Mouse (Mus musculus) MEL (cell line): Measurements from ENCODE around the gene Drosha. TPM values are rescaled to one million over a fixed set of nuclear protein-coding genes. Genes with fewer than 3 reads are reported as not detected.

Experiments used
- DNase-seq: peaks from one replicate; pipeline ENCODE4 v3.0.0; 2011; ENCODE audit warnings: low read depth, low spot score
- H3K27ac ChIP-seq: 2 replicates; pipeline ENCODE4 v1.5.1; 2012; ENCODE audit warnings: low read depth, mild to moderate bottlenecking, control low read depth, low read length, moderate library complexity; ENCODE audit not compliant: control insufficient read depth
- H3K27me3 ChIP-seq, 2 experiments: fragments of 150-350 bp in 1 of 2; sonication (generic) in 1 of 2; 2 replicates each; pipeline ENCODE4 v1.6.1; 2012; ENCODE audit warnings: low read length in 2 of 2, mild to moderate bottlenecking in 2 of 2, improper control_type of control experiment in 1 of 2, moderate library complexity in 1 of 2; ENCODE audit not compliant: insufficient read depth in 2 of 2, control insufficient read depth in 1 of 2
- H3K36me3 ChIP-seq, 2 experiments: 2 replicates each; pipeline ENCODE4 v1.6.1; 2012 to 2014; ENCODE audit warnings: low read length in 2 of 2, improper control_type of control experiment in 1 of 2, inconsistent platforms in 1 of 2, mild to moderate bottlenecking in 1 of 2; ENCODE audit not compliant: insufficient read depth in 2 of 2, control insufficient read depth in 1 of 2
- H3K4me1 ChIP-seq, 2 experiments: fragments of 150-350 bp in 1 of 2; sonication (generic) in 1 of 2; 2 replicates each; pipeline ENCODE4 v1.6.1; 2012; ENCODE audit warnings: low read length in 2 of 2, improper control_type of control experiment in 1 of 2, mild to moderate bottlenecking in 1 of 2; ENCODE audit not compliant: insufficient read depth in 2 of 2, control insufficient read depth in 1 of 2
- H3K4me3 ChIP-seq, 2 experiments: fragments of 150-350 bp in 1 of 2; sonication (generic) in 1 of 2; 2 replicates each; pipeline ENCODE4 v1.5.1; 2012; ENCODE audit warnings: low read depth in 2 of 2, low read length in 2 of 2, mild to moderate bottlenecking in 2 of 2, moderate library complexity in 2 of 2, control low read depth in 1 of 2, improper control_type of control experiment in 1 of 2; ENCODE audit not compliant: control insufficient read depth in 1 of 2, insufficient read depth in 1 of 2
- H3K79me2 ChIP-seq: 2 replicates; pipeline ENCODE4 v1.6.1; 2012; ENCODE audit warnings: mild to moderate bottlenecking, low read length, moderate library complexity; ENCODE audit not compliant: control insufficient read depth, poor library complexity, insufficient read depth
- H3K9ac ChIP-seq: 2 replicates; pipeline ENCODE4 v1.6.1; 2012; ENCODE audit warnings: low read depth, mild to moderate bottlenecking, control low read depth, low read length, moderate library complexity; ENCODE audit not compliant: control insufficient read depth, poor library complexity, severe bottlenecking
- H3K9me3 ChIP-seq: fragments of 150-350 bp; sonication (generic); replicated peaks from 2 replicates; pipeline ENCODE4 v1.6.1; 2012; ENCODE audit warnings: mild to moderate bottlenecking, low read length, improper control_type of control experiment, moderate library complexity; ENCODE audit not compliant: insufficient read depth
- CTCF ChIP-seq, 3 experiments: IDR thresholded peaks in 2 of 3; conservative IDR thresholded peaks in 1 of 3; 2 replicates each; pipeline ENCODE4 v1.5.1; 2011 to 2012; ENCODE audit warnings: low read length in 3 of 3, low read depth in 2 of 3, mild to moderate bottlenecking in 2 of 3, improper control_type of control experiment in 1 of 3, inconsistent platforms in 1 of 3, mixed read lengths in 1 of 3, moderate library complexity in 1 of 3; ENCODE audit not compliant: control insufficient read depth in 1 of 3, insufficient read depth in 1 of 3, poor library complexity in 1 of 3, severe bottlenecking in 1 of 3
- E2F4 ChIP-seq: IDR thresholded peaks from 2 replicates; pipeline ENCODE4 v1.6.1; 2011; ENCODE audit warnings: low read depth, low read length, improper control_type of control experiment, borderline replicate concordance
- HCFC1 ChIP-seq: IDR thresholded peaks from 2 replicates; pipeline ENCODE4 v1.6.1; 2012; ENCODE audit warnings: low read depth, mild to moderate bottlenecking, inconsistent platforms, low read length, improper control_type of control experiment, moderate library complexity
- MEF2A ChIP-seq: IDR thresholded peaks from 2 replicates; pipeline ENCODE4 v1.6.1; 2014; ENCODE audit warnings: low read depth, mild to moderate bottlenecking, inconsistent platforms, low read length, improper control_type of control experiment; ENCODE audit not compliant: poor library complexity, insufficient replicate concordance, severe bottlenecking; ENCODE audit errors: extremely low read depth
- MYB ChIP-seq: IDR thresholded peaks from 2 replicates; pipeline ENCODE4 v1.6.1; 2011; ENCODE audit warnings: mild to moderate bottlenecking, low read depth, low read length, improper control_type of control experiment
- NRF1 ChIP-seq: IDR thresholded peaks from 2 replicates; pipeline ENCODE4 v1.6.1; 2014; ENCODE audit warnings: low read depth, mild to moderate bottlenecking, inconsistent platforms, low read length, improper control_type of control experiment, moderate library complexity; ENCODE audit not compliant: poor library complexity, insufficient read depth, severe bottlenecking
- POLR2A ChIP-seq, 2 experiments: IDR thresholded peaks; 2 replicates each; pipeline ENCODE4 v1.6.1; 2011 to 2012; ENCODE audit warnings: low read length in 2 of 2, mild to moderate bottlenecking in 2 of 2, control low read depth in 1 of 2, improper control_type of control experiment in 1 of 2, low read depth in 1 of 2, moderate library complexity in 1 of 2; ENCODE audit not compliant: control insufficient read depth in 1 of 2, insufficient read depth in 1 of 2, poor library complexity in 1 of 2
- POLR2AphosphoS2 ChIP-seq: IDR thresholded peaks from 2 replicates; pipeline ENCODE4 v1.6.1; 2011; ENCODE audit warnings: low read length, improper control_type of control experiment
- POLR2AphosphoS5 ChIP-seq: IDR thresholded peaks from 2 replicates; pipeline ENCODE4 v1.6.1; 2012; ENCODE audit warnings: low read depth, borderline replicate concordance, mild to moderate bottlenecking, inconsistent platforms, low read length, moderate library complexity, mixed read lengths
- RCOR1 ChIP-seq: IDR thresholded peaks from 2 replicates; pipeline ENCODE4 v1.6.1; 2012; ENCODE audit warnings: low read depth, mild to moderate bottlenecking, inconsistent platforms, low read length, improper control_type of control experiment
- UBTF ChIP-seq: IDR thresholded peaks from 2 replicates; pipeline ENCODE4 v1.6.1; 2012; ENCODE audit warnings: low read depth, mild to moderate bottlenecking, inconsistent platforms, low read length, improper control_type of control experiment, moderate library complexity, borderline replicate concordance; ENCODE audit not compliant: insufficient read depth
- USF1 ChIP-seq: IDR thresholded peaks from 2 replicates; pipeline ENCODE4 v1.6.1; 2014; ENCODE audit warnings: low read depth, mild to moderate bottlenecking, inconsistent platforms, low read length, improper control_type of control experiment, moderate library complexity
- USF2 ChIP-seq, 2 experiments: IDR thresholded peaks; 2 replicates each; pipeline ENCODE4 v1.6.1; 2011 to 2012; ENCODE audit warnings: improper control_type of control experiment in 2 of 2, low read length in 2 of 2, borderline replicate concordance in 1 of 2, inconsistent platforms in 1 of 2, low read depth in 1 of 2, mild to moderate bottlenecking in 1 of 2; ENCODE audit not compliant: insufficient read depth in 1 of 2
- ZC3H11A ChIP-seq: IDR thresholded peaks from 2 replicates; pipeline ENCODE4 v1.6.1; 2012; ENCODE audit warnings: low read depth, mild to moderate bottlenecking, inconsistent platforms, low read length, improper control_type of control experiment
- ZKSCAN1 ChIP-seq: IDR thresholded peaks from 2 replicates; pipeline ENCODE4 v1.6.1; 2012; ENCODE audit warnings: low read depth, mild to moderate bottlenecking, inconsistent platforms, low read length, improper control_type of control experiment, moderate library complexity
- polyA plus RNA-seq, 2 experiments: library from polyadenylated mRNA; stranded (reverse) in 1 of 2; unstranded in 1 of 2; fragments of >175 nt in 1 of 2; fragments of >200 nt in 1 of 2; gene quantifications; 2 replicates each; pipeline versions ENCODE4 v1.2.1 to v1.2.4; 2012; ENCODE audit warnings: low replicate concordance in 2 of 2, low read depth in 1 of 2; ENCODE audit not compliant: insufficient read length in 2 of 2, insufficient read depth in 1 of 2, missing spikeins in 1 of 2
- total RNA-seq: library from RNA; depleted of rRNA; stranded (reverse); fragments of 300-350 nt; gene quantifications from 2 replicates; pipeline ENCODE4 v1.2.3, GENCODE M21; 2012

Gene Drosha
- total and polyA plus RNA-seq, 3 experiments, result 43.3 to 482 (median 96.9) TPM

GRCm38 (mm10) chr15:12909171-12909570, 84.6 kb downstream of the Drosha start:
- DNase-seq, result no peak
- Histone ChIP-seq H3K4me3 (no peak overlapping the region), H3K4me1 (no peaks in the 10 kb centered on the region), H3K27ac (no peak overlapping the region), H3K9ac (no peak overlapping the region), H3K9me3 (no peaks in the 10 kb centered on the region), H3K27me3 (no peaks in the 10 kb centered on the region), H3K36me3 (peaks cover 0 to 8% of the 10 kb centered on the region in 2 experiments; a peak in 3 of 4 replicates), H3K79me2 (no peaks in the 10 kb centered on the region)
- TF ChIP-seq POLR2AphosphoS2 (no peak), ZKSCAN1 (no peak), POLR2AphosphoS5 (no peak), UBTF (no peak), USF1 (no peak), POLR2A (IDR thresholded peaks at IDR 0.05; ENCODE audit: control insufficient read depth in 1 of 2, insufficient read depth in 1 of 2, low read depth in 1 of 2, low read length in 2 of 2, poor library complexity in 1 of 2) (no peak), NRF1 (no peak), MEF2A (no peak), HCFC1 (no peak), CTCF (IDR thresholded peaks at IDR 0.05 in 2 of 3, conservative IDR thresholded peaks at IDR 0.05 in 1 of 3; ENCODE audit: control insufficient read depth in 1 of 3, insufficient read depth in 1 of 3, low read depth in 2 of 3, low read length in 3 of 3, poor library complexity in 1 of 3, severe bottlenecking in 1 of 3) (no peak), USF2 (IDR thresholded peaks at IDR 0.05; ENCODE audit: borderline replicate concordance in 1 of 2, insufficient read depth in 1 of 2, low read depth in 1 of 2, low read length in 2 of 2) (no peak), ZC3H11A (no peak), MYB (no peak), E2F4 (no peak)

DNA sequence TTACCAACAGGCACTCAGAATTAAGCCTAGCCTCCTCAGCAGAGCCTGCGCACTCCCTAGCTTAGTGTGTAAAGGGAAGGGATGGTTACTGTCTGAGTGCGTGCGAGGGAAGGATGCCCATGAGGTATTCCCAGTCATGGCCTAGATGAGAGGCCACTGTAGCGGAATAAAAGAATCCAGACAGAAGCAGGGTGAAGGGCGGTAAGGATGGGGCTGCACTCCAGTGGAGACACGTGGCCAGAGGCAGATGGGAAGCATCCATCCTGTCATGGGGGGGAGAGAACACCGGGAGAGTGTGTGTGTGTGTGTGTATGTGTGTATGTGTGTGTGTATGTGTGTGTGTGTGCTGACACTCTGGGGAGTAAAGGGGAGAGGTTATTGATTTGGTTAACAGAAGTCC, 86.5 kb downstream of the Drosha start:
- no peaks in the 10 kb centered on the region for H3K4me1 ChIP-seq
- no peak overlapping the region for H3K9ac ChIP-seq
- H3K27me3 ChIP-seq, result no peaks in the 10 kb centered on the region
- TF ChIP-seq RCOR1, result no peak
- TF ChIP-seq, all 39 proteins: peak for 0
- no peaks in the 10 kb centered on the region for H3K9me3 ChIP-seq
- no peak overlapping the region for H3K27ac ChIP-seq
- no peaks in the 10 kb centered on the region for H3K79me2 ChIP-seq
- H3K36me3 ChIP-seq, result peaks cover 0 to 13% of the 10 kb centered on the region in 2 experiments; a peak in 3 of 4 replicates
- no peak overlapping the region for H3K4me3 ChIP-seq
- no peak for DNase-seq
